In the genomic region with DNA sequence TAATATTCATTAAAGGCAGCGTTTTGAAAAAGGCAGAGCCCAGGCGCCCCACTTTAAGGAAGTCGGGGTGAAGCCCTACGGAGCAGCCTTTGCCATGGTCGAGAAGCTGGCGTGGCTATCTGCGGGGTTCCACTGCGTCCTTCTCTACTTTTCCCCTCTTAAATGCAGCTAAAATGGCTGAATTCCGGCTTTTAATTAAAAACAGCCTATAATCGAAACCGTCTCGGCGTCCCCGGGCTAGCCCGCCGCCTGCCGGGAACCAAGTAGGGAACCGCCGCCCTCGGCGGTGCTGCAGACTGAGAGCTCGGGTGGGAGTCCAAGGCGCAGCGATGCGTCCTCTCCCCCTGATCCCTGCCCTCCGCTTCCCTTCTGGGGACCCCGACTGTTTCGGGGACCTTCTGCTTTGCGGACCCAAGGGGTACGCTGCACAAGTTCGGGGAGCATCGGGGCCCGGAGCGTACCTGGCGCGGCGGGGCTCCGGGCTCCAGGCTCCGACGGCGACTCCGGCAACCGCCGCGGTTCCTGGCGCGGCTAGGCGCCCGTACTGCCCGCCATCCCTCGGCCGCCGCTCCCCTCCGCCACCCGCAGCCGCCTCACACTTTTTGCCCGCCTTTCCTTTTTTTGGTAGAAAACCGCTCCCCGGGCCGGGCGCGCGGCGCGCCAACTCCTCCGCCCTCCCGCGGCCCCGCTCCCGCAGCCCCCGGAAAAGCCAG, we compare ENCODE assay signal across 8 mouse cellular contexts. TPM values are rescaled to one million over a fixed set of nuclear protein-coding genes. Genes with fewer than 3 reads are reported as not detected.
DNase-seq lines count a peak whose midpoint lies in the region; ATAC-seq lines count a peak whose summit lies in the region.

No protein-coding gene starts in this region.

- peak overlapping the region; percentile 100 for H3K27ac ChIP-seq in embryonic facial prominence, embryonic 15.5 days (replicated peaks)
- peak overlapping the region; percentile 99 for H3K27ac ChIP-seq in heart, embryonic 15.5 days
- peak overlapping the region; percentile 91 for H3K27ac ChIP-seq in liver, embryonic 15.5 days (replicated peaks)
- H3K27ac ChIP-seq in neural tube, embryonic 15.5 days (replicated peaks), result peak overlapping the region; percentile 100

- no peak for ATAC-seq in embryonic facial prominence, embryonic 15.5 days (ENCODE audit: insufficient number of reproducible peaks, low FRiP score, low TSS enrichment, low read depth)
- no peak for ATAC-seq in heart, embryonic 15.5 days (replicated peaks; ENCODE audit: insufficient number of reproducible peaks, insufficient read depth, low FRiP score, low read depth)
- ATAC-seq in liver, embryonic 15.5 days (ENCODE audit: insufficient read depth), result no peak
- no peak for ATAC-seq in neural tube, embryonic 15.5 days (ENCODE audit: low FRiP score)

- no peaks in the 10 kb centered on the region for H3K36me3 ChIP-seq in embryonic facial prominence, embryonic 15.5 days
- H3K36me3 ChIP-seq in heart, embryonic 15.5 days, result no peaks in the 10 kb centered on the region
- H3K36me3 ChIP-seq in liver, embryonic 15.5 days (replicated peaks), result no peaks in the 10 kb centered on the region
- no peaks in the 10 kb centered on the region for H3K36me3 ChIP-seq in neural tube, embryonic 15.5 days

- DNase-seq in 3134 (ENCODE audit: extremely low read depth, insufficient read length, low spot score), result peak; percentile 76
- DNase-seq in adrenal gland, adult (ENCODE audit: inconsistent age in 2 of 2, low spot score in 1 of 2), result peak; percentile 83 to 96
- DNase-seq in kidney, postnatal 14 days, result peak; percentile 71
- peak; percentile 73 to 79 for DNase-seq in urinary bladder, adult 18-20 months (ENCODE audit: low spot score in 2 of 2)

- under 1% methylated on average over 71 of the region's 71 CpGs for WGBS in embryonic facial prominence, embryonic 15.5 days
- WGBS in heart, embryonic 15.5 days, result under 1% methylated on average over 71 of the region's 71 CpGs
- WGBS in liver, embryonic 15.5 days (ENCODE audit: insufficient replicate concordance), result under 1% methylated on average over 71 of the region's 71 CpGs
- under 1% methylated on average over 71 of the region's 71 CpGs for WGBS in neural tube, embryonic 15.5 days

- H3K9ac ChIP-seq in embryonic facial prominence, embryonic 15.5 days, result peak overlapping the region; percentile 100
- peak overlapping the region; percentile 100 for H3K9ac ChIP-seq in heart, embryonic 15.5 days
- peak overlapping the region; percentile 59 for H3K9ac ChIP-seq in liver, embryonic 15.5 days
- peak overlapping the region; percentile 100 for H3K9ac ChIP-seq in neural tube, embryonic 15.5 days (replicated peaks)

- peak overlapping the region; percentile 73 for H3K4me2 ChIP-seq in embryonic facial prominence, embryonic 15.5 days (replicated peaks)
- peak overlapping the region; percentile 89 for H3K4me2 ChIP-seq in heart, embryonic 15.5 days
- H3K4me2 ChIP-seq in liver, embryonic 15.5 days, result peak overlapping the region; percentile 68
- peak overlapping the region; percentile 96 for H3K4me2 ChIP-seq in neural tube, embryonic 15.5 days

- H3K9me3 ChIP-seq in embryonic facial prominence, embryonic 15.5 days (replicated peaks), result no peaks in the 10 kb centered on the region
- H3K9me3 ChIP-seq in heart, embryonic 15.5 days (replicated peaks), result no peaks in the 10 kb centered on the region
- no peaks in the 10 kb centered on the region for H3K9me3 ChIP-seq in liver, embryonic 15.5 days (replicated peaks)
- H3K9me3 ChIP-seq in neural tube, embryonic 15.5 days (replicated peaks), result no peaks in the 10 kb centered on the region

- H3K27me3 ChIP-seq in embryonic facial prominence, embryonic 15.5 days, result no peaks in the 10 kb centered on the region
- no peaks in the 10 kb centered on the region for H3K27me3 ChIP-seq in heart, embryonic 15.5 days
- H3K27me3 ChIP-seq in liver, embryonic 15.5 days, result peaks cover 100% of the 10 kb centered on the region
- H3K27me3 ChIP-seq in neural tube, embryonic 15.5 days (replicated peaks), result no peaks in the 10 kb centered on the region

- H3K4me1 ChIP-seq in embryonic facial prominence, embryonic 15.5 days, result peaks cover 20% of the 10 kb centered on the region
- peaks cover 18% of the 10 kb centered on the region for H3K4me1 ChIP-seq in heart, embryonic 15.5 days (replicated peaks)
- peaks cover 45% of the 10 kb centered on the region for H3K4me1 ChIP-seq in liver, embryonic 15.5 days (replicated peaks)
- H3K4me1 ChIP-seq in neural tube, embryonic 15.5 days, result peaks cover 21% of the 10 kb centered on the region

- H3K4me3 ChIP-seq in embryonic facial prominence, embryonic 15.5 days (replicated peaks), result peak overlapping the region; percentile 91
- peak overlapping the region; percentile 95 for H3K4me3 ChIP-seq in heart, embryonic 15.5 days
- peak overlapping the region; percentile 63 for H3K4me3 ChIP-seq in liver, embryonic 15.5 days (replicated peaks)
- peak overlapping the region; percentile 92 for H3K4me3 ChIP-seq in neural tube, embryonic 15.5 days (replicated peaks)

RNA-seq across cellular contexts. Expression of a gene that starts 0.5 kb away (rescaled TPM):
- 39.1 and 43.4 TPM in 2 replicates for polyA plus RNA-seq in embryonic facial prominence, embryonic 15.5 days (2015; fragmentation: Nextera tagmentation; extraction: Ambion mirVana)
- 17.1 and 24.2 TPM in 2 replicates for polyA plus RNA-seq in heart, embryonic 15.5 days (2015; fragmentation: Nextera tagmentation; extraction: Ambion mirVana)
- polyA plus RNA-seq in liver, embryonic 15.5 days (2015; fragmentation: Nextera tagmentation; extraction: Ambion mirVana), result 3.4 and 3.7 TPM in 2 replicates
- polyA plus RNA-seq in neural tube, embryonic 15.5 days (2015; fragmentation: Nextera tagmentation; extraction: Ambion mirVana), result 22.5 and 26.0 TPM in 2 replicates
